19 mouse cellular contexts compared by ENCODE assay signal in the genomic region with DNA sequence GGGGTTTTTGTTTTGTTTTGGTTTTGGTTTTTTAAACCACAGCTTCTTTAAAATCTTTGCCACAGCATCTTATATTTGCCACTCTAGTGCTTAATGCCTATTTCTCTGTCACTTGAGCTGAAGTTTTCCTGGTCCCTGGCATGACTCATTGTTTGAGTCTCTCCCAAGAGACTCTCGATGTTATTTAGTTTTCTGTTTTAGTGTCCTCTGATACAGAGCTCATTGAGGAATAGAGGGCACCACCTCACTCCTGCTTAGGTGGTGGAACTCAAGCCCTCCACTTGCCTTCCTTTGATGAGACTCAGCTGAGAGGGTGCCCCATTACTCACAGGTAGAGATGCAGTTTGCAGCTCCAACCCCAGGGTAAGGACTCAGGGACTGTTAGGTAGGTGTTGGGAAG.
"Had no signal": no experiment of that assay in that cellular context is flagged by ENCODE, and none has a peak within 500 bp of the region (broad histone marks: within the 10 kb centered on the region; RNA-seq: fewer than 3 reads in every experiment).

No protein-coding gene starts in this region.

- H3K9me3 ChIP-seq: kidney, embryonic 15.5 days; limb, embryonic 12.5 days; limb, embryonic 15.5 days; lung, embryonic 15.5 days; midbrain, embryonic 12.5 days; midbrain, embryonic 15.5 days; neural tube, embryonic 13.5 days had no signal

- DNase-seq: kidney, adult 11 months; kidney, adult 8-10 months; kidney, postnatal 10 days; kidney, postnatal 4 days; left cerebral cortex, postnatal 4 days; liver, postnatal 0 days; thymus, adult 18-20 months; thymus, postnatal 14 days; thymus, postnatal 4 days had no signal

- H3K27me3 ChIP-seq: kidney, embryonic 15.5 days; limb, embryonic 12.5 days; limb, embryonic 15.5 days; lung, embryonic 15.5 days; midbrain, embryonic 12.5 days; midbrain, embryonic 15.5 days; neural tube, embryonic 13.5 days had no signal

- H3K4me1 ChIP-seq: kidney, embryonic 15.5 days; limb, embryonic 12.5 days; limb, embryonic 15.5 days; lung, embryonic 15.5 days; midbrain, embryonic 12.5 days; midbrain, embryonic 15.5 days; neural tube, embryonic 13.5 days had no signal

- H3K4me2 ChIP-seq: kidney, embryonic 15.5 days; limb, embryonic 12.5 days; limb, embryonic 15.5 days; liver, embryonic 11.5 days; lung, embryonic 15.5 days; midbrain, embryonic 12.5 days; midbrain, embryonic 15.5 days; neural tube, embryonic 13.5 days had no signal

- H3K36me3 ChIP-seq: kidney, embryonic 15.5 days; limb, embryonic 12.5 days; limb, embryonic 15.5 days; lung, embryonic 15.5 days; midbrain, embryonic 12.5 days; midbrain, embryonic 15.5 days; neural tube, embryonic 13.5 days had no signal

- H3K4me3 ChIP-seq: kidney, embryonic 15.5 days; limb, embryonic 12.5 days; limb, embryonic 15.5 days; lung, embryonic 15.5 days; midbrain, embryonic 12.5 days; midbrain, embryonic 15.5 days; neural tube, embryonic 13.5 days had no signal

- H3K27ac ChIP-seq: kidney, embryonic 15.5 days; limb, embryonic 12.5 days; limb, embryonic 15.5 days; liver, embryonic 14.5 days; lung, embryonic 15.5 days; macrophage; midbrain, embryonic 12.5 days; midbrain, embryonic 15.5 days; neural tube, embryonic 13.5 days had no signal

- H3K9ac ChIP-seq: kidney, embryonic 15.5 days; limb, embryonic 12.5 days; limb, embryonic 15.5 days; liver, embryonic 14.5 days; liver, postnatal 0 days; lung, embryonic 15.5 days; midbrain, embryonic 12.5 days; midbrain, embryonic 15.5 days; neural tube, embryonic 13.5 days had no signal
